Mouse (Mus musculus): ENCODE results near the gene Oas1c.

Gene Oas1c

GRCm38 (mm10) chr5:120782446-120782845 lies 29.9 kb downstream of the Oas1c start:
- DNase-seq (ENCODE audit: low read depth, low spot score): no peak

GRCm38 (mm10) chr5:120781646-120782045 lies 30.7 kb downstream of the Oas1c start:
- no peak for DNase-seq (ENCODE audit: low read depth, low spot score)

- no peak for DNase-seq (ENCODE audit: low read depth, low spot score)
These were observed 32.4 kb downstream of the Oas1c start for GRCm38 (mm10) chr5:120779922-120780321.

- no peak for DNase-seq (ENCODE audit: low read depth, low spot score)
These were observed 33.4 kb downstream of the Oas1c start for GRCm38 (mm10) chr5:120778941-120779340.

GRCm38 (mm10) chr5:120777478-120777877 lies 34.8 kb downstream of the Oas1c start, which contains the start of gene Oas3:
Oas3 (minus strand) TSS chr5:120777661.
- no peak for DNase-seq (ENCODE audit: low read depth, low spot score)

GRCm38 (mm10) chr5:120776801-120777200 lies 35.5 kb downstream of the Oas1c start:
- no peak for DNase-seq (ENCODE audit: low read depth, low spot score)

GRCm38 (mm10) chr5:120775287-120775985 lies 36.9 kb downstream of the Oas1c start:
- DNase-seq (ENCODE audit: low read depth, low spot score): no peak

GRCm38 (mm10) chr5:120769396-120769795 lies 42.9 kb downstream of the Oas1c start:
- DNase-seq (ENCODE audit: low read depth, low spot score): no peak

- no peak for DNase-seq (ENCODE audit: low read depth, low spot score)
These were observed 47.3 kb downstream of the Oas1c start for GRCm38 (mm10) chr5:120765010-120765409.

GRCm38 (mm10) chr5:120761901-120762300 lies 50.4 kb downstream of the Oas1c start:
- DNase-seq (ENCODE audit: low read depth, low spot score): no peak

- DNase-seq (ENCODE audit: low read depth, low spot score): no peak
These were observed 58.1 kb downstream of the Oas1c start for GRCm38 (mm10) chr5:120754215-120754614.

GRCm38 (mm10) chr5:120752786-120753185 lies 59.5 kb downstream of the Oas1c start:
- no peak for DNase-seq (ENCODE audit: low read depth, low spot score)

- DNase-seq (ENCODE audit: low read depth, low spot score): no peak
These were observed 61.1 kb downstream of the Oas1c start for GRCm38 (mm10) chr5:120751206-120751605.

All from brain, embryonic 18.5 days (tissue).